In the genomic region with DNA sequence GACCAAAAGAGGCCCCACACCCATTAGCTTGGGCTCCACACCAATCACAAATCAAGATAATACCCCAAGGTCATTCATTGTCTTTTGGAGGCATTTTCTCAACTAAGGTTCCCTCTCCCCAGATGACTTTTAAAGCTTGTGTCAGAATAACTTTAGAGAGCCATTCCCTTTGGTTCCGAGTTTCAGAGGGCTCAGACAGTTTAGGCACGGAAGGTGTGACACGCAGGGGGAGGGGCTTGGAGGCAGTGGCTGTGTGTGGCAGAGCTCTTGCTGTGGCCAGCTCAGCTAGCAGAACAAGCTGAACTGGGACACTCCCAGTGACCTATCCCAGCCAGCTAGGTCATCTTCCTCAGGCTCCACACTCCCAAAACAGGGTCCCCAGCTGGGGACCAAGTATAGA, we compare ENCODE assay signal across 1 mouse cellular context.
TF ChIP-seq lines count a peak whose summit lies in the region.

No protein-coding gene starts in this region.

TF ChIP-seq in CH12.LX, 34 proteins besides CTCF, POLR2A, EP300 and RAD21 (continued from another document):
- no peak for TF ChIP-seq KAT2A (IDR thresholded peaks at IDR 0.05; ENCODE audit: insufficient replicate concordance, low read length)
- TF ChIP-seq ZNF384 (IDR thresholded peaks at IDR 0.05; ENCODE audit: low read depth, low read length), result no peak
- no peak for TF ChIP-seq NRF1 (IDR thresholded peaks at IDR 0.05; ENCODE audit: low read depth, low read length)
- no peak for TF ChIP-seq BHLHE40 (IDR thresholded peaks at IDR 0.05; ENCODE audit: low read depth, low read length)
